ENCODE assay signal across 1 mouse cellular context in the genomic region with DNA sequence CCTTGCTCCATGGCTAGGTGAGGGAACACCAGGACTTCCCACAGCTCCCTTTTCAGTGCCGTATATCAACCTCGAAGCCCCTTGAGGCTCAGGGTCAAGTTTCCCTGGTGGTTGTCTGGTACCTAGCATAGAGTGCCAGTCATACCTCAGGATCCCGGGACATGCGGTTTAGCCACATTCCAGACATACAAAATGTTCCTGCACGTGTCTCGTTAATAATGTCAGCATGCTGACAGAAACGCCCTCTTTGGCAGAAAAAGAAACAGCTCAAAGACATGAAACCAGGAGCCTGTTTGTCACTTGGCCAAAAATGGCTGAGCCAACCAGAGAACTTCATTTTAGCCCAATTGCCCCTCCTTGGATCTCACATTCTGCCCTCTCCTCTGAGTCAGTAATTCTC.
TF ChIP-seq lines count a peak whose summit lies in the region.

No protein-coding gene starts in this region.

TF ChIP-seq in CH12.LX, 34 proteins besides CTCF, POLR2A, EP300 and RAD21 (continued from another document):
- TF ChIP-seq UBTF (IDR thresholded peaks at IDR 0.05; ENCODE audit: low read depth, low read length) = no peak
- no peak for TF ChIP-seq NRF1 (IDR thresholded peaks at IDR 0.05; ENCODE audit: low read depth, low read length)
- TF ChIP-seq JUND (conservative IDR thresholded peaks at IDR 0.05; ENCODE audit: low read depth, low read length) = no peak
- TF ChIP-seq ELF1 (IDR thresholded peaks at IDR 0.05; ENCODE audit: low read depth, low read length) = no peak
- TF ChIP-seq ZMIZ1 (IDR thresholded peaks at IDR 0.05; ENCODE audit: low read depth, low read length) = no peak
- TF ChIP-seq KAT2A (IDR thresholded peaks at IDR 0.05; ENCODE audit: insufficient replicate concordance, low read length) = no peak
- TF ChIP-seq MXI1 (IDR thresholded peaks at IDR 0.05; ENCODE audit: low read depth, low read length) = peak; percentile 67; the same call in 1 of the 2 replicates
- TF ChIP-seq SMC3 (IDR thresholded peaks at IDR 0.05; ENCODE audit: low read depth, low read length) = no peak
- no peak for TF ChIP-seq USF2 (conservative IDR thresholded peaks at IDR 0.05; ENCODE audit: low read depth, low read length)
- no peak for TF ChIP-seq ZC3H11A (IDR thresholded peaks at IDR 0.05; ENCODE audit: low read depth, low read length)
- TF ChIP-seq MAX (IDR thresholded peaks at IDR 0.05; ENCODE audit: low read length) = peak; percentile 68
